Mouse (Mus musculus): ENCODE results near the gene Ablim1.

- no peak for TF ChIP-seq CTCF (IDR thresholded peaks at IDR 0.05; ENCODE audit: low read depth, low read length)
- no peak for TF ChIP-seq POLR2A (IDR thresholded peaks at IDR 0.05; ENCODE audit: extremely low read depth, insufficient read depth, low read length)
Measured at GRCm38 (mm10) chr19:57124138-57124519, 190.6 kb downstream of the Ablim1 start.

Data from liver, adult 2 months (tissue).